Mouse (Mus musculus) cerebellum, postnatal 10 days (tissue): ENCODE results near the gene Hist1h2ab.

Source experiments
- DNase-seq, 2 experiments: peaks; one replicate each; pipeline ENCODE4 v3.0.0; 2021; ENCODE audit warnings: mixed read lengths in 2 of 2

The Hist1h2ab gene

DNA sequence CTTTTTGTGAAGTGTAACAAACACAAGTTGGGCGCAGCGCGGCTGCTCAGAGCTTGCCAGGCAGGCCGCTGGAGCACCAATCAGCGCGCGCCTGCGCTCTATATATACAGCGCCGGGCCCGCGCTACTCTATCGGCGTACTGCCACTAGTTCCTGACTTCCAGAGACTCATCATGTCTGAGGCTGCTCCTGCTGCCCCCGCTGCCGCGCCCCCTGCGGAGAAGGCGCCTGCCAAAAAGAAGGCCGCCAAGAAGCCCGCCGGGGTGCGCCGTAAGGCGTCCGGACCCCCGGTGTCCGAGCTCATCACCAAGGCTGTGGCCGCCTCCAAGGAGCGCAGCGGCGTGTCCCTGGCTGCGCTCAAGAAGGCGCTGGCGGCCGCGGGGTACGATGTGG lies 12.3 kb upstream of the Hist1h2ab start, which contains the start of gene Hist1h1c:
Hist1h1c (plus strand) TSS at position 132 of the 392 bp plus-strand sequence.
- DNase-seq = peak; percentile 90

DNA sequence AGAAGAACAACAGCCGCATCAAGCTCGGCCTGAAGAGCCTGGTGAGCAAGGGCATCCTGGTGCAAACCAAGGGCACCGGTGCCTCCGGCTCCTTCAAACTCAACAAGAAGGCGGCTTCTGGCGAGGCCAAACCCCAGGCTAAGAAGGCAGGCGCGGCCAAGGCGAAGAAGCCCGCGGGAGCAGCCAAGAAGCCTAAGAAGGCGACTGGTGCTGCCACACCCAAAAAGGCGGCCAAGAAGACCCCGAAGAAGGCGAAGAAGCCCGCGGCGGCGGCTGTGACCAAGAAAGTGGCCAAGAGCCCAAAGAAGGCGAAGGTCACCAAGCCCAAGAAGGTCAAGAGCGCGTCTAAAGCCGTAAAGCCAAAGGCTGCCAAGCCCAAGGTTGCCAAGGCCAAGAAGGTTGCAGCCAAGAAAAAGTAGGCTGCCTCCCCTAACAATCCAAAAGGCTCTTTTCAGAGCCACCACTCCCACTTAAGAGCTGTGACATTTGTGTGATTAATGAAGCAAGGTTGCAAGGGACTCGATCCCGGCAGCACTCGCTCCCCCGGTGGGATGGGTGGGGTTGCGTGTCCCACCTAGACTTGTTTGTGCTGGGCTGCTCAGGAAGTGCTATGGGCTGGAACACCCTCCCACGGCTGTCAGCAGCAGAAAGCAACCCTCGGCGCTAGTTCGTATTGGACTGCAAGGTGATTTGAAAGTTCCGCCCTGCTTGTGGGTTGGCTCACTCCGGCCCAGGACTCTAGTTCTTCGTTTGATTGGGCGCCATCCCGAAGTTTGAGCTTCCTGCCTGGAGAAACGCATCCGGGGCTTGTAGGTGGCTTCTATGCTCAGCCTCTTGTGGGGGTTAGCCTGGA lies 11.6 kb upstream of the Hist1h2ab start:
- DNase-seq = peak; percentile 90 to 93

DNA sequence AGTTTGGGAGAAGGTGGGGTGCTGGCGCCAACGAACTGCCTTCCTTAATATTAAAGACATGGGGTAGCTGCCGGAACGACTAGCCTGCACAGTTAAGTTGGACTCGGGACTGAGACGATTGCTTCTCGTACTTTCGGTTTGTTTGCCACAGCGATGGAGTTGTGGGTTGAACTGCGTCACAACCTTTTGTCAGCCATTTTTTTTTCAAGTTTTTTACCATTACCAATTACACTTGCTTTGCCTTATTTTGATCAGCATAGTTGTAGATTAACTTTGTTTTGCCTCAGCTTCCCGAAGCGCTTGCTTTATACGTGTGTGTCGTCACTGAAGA lies 11.0 kb upstream of the Hist1h2ab start:
- DNase-seq = no peak

DNA sequence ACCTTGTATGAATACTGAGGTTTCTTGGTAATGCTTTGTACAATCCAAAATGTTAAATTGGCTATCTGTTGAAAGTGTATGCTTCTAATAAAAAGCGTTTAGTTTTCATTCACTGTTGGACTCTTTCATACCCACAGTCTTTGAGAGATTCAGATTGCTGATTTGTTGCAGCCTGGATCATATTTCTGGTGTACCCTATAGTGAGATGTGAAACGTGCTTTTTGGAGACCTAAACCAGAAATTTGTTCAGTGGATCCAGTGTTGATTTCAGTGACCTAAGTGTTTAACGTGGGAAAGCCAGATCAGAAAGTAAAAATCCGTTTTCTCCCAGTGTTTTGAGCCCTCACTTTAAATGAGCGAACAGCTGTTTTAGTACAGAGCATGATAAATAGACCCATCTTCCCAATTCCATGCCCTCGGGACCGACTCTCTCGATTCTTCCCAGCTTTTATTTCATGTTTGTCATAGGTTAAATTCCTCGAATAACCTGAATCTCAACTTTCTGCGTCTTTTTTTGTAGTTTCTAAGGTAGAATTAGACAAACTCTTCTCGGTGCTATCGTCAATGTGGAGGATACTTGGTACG lies 10.6 kb upstream of the Hist1h2ab start:
- DNase-seq = no peak

DNA sequence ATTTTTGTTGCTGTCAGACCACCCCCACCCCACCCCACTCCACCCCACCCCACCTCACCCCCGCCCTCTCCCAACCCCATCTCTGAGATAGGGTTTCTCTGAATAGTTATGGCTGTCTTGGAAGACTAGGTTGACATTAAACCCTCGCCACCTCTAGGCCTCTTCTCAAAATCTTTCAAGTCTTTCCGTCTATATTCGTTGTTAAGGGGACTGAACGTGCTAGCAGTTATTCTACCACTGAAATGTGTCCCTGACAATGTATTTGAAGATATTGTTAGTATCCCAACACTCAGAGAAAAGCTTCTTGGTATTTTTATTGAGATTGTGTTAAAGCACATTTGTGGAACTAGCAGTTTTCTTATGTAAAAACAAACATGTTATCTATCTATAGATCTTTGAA lies 10.0 kb upstream of the Hist1h2ab start:
- no peak for DNase-seq

DNA sequence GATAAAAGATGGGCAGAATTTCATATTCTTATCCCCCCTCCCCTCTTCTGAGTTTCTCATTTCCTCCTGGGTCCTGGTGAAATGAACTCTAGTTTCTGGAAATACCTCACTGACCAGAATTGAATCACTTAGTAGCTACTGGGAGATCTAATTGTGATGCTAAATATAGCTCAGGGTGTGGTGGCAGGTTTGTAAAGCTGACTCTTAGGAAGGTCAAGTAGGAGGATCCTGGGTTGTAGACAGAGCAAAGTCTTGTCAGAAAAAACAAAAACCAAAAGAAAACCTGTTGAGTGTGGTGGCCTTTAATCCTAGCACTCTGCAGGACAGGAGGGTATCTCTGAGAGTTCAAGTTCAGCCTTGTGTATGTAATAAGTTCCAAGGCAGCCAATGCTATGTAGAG lies 8.9 kb upstream of the Hist1h2ab start:
- DNase-seq = no peak

DNA sequence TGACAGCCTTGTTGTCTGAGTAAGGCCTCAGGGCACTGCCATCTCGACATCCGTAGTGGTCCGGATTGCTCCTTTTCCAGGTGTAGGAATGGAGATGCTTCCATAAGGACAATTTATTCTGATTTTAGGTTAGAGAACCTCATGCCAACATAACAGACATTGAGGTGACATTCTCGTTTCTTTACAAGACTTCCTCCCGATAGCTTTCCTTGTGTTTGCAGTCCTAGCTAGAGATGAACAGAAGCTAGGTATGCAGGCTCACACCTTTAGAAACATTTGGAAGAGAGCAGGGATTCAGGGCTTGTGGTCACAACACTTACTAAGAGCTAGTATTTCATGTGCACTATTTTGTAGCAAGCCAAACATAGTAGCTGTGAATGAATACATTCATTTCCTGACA lies 7.7 kb upstream of the Hist1h2ab start:
- DNase-seq = no peak

DNA sequence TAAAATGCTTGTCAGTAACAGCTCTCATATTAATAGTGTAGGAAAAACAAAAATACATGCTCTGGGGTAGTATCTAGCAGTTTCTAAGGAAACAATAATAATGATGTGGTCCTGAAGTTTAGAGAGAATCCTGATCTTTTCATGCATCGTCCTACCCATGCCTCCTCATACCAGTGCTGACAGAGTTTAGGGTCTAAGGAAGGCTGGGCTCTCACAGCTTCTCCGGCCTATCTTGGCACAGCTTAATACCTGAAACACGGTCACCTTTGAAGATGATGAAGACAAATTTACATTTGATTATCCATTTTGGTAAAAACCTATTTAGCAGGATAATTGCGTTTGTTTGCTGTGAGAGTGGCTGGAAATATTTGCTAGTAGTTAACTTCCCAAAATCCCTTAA lies 7.0 kb upstream of the Hist1h2ab start:
- no peak for DNase-seq

DNA sequence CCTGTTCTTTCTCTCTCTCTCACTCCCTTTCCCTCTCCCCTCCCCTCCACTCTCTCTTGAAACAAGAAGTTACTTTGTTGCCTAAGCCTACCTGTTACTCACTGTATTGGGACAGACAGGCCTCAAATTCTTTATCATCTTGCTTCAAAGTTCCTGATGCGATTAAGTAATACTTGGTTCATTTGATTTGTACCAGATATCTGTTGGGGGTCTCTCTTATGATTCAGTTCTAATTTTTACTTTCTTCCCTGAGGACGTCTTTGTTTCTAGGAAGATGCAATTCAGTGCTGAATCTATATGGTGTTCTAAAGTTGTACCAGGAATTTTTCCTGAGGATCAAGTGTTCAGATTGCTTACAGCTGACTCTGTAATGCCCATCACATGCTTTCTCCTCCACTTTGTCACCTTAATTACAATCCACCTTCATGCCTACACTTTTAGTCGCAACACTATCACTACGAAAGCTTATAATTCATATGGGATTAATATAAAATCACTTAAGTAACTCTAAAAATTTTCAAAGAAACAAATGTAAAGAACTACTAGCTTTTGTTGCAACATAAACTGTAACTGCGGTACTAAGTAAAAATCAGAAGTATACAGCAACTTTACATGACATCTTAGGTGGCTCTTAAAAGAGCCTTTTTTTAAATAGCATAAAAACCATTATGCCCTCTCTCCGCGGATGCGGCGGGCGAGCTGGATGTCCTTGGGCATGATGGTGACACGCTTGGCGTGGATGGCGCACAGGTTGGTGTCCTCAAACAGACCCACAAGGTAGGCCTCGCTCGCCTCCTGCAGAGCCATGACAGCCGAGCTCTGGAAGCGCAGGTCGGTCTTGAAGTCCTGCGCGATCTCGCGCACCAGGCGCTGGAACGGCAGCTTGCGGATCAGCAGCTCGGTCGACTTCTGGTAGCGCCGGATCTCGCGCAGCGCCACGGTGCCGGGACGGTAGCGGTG lies 6.2 kb upstream of the Hist1h2ab start:
- DNase-seq = no peak

DNA sequence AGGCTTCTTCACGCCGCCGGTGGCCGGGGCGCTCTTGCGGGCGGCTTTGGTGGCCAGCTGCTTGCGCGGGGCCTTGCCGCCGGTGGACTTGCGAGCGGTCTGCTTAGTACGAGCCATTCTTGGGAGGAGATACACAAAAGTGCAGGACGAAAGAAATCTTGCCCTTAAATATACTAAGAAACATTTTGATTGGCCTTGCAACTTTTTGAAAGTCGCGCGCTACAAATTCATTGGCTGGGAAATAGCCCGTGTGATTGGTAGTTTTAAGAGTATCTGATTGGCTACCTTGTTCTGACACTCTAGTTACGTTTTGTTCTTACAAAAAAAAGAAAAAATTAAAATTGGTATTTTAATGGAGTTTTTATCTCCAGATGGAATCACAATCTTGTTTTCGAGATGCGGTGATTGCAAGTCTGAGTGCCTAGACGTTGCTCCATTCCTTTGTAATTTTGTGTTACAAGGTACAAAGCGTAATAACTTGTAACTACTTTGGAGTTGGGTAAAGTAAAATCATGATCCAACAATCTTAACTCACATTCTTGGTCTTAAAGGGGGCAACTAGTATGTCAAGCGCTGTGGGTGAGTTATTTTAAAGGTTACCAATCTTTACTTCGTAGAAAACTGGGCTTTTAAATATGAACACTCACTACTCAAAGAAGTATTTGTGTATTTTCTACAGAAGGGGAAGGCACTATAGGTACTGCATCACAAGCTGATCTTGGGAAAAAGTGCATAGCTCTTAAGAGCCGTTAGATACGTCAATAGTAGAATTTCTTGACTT lies 5.4 kb upstream of the Hist1h2ab start, which contains the start of gene Hist1h3c:
Hist1h3c (minus strand) TSS at position 222 of the 781 bp plus-strand sequence.
- peak; percentile 92 for DNase-seq

DNA sequence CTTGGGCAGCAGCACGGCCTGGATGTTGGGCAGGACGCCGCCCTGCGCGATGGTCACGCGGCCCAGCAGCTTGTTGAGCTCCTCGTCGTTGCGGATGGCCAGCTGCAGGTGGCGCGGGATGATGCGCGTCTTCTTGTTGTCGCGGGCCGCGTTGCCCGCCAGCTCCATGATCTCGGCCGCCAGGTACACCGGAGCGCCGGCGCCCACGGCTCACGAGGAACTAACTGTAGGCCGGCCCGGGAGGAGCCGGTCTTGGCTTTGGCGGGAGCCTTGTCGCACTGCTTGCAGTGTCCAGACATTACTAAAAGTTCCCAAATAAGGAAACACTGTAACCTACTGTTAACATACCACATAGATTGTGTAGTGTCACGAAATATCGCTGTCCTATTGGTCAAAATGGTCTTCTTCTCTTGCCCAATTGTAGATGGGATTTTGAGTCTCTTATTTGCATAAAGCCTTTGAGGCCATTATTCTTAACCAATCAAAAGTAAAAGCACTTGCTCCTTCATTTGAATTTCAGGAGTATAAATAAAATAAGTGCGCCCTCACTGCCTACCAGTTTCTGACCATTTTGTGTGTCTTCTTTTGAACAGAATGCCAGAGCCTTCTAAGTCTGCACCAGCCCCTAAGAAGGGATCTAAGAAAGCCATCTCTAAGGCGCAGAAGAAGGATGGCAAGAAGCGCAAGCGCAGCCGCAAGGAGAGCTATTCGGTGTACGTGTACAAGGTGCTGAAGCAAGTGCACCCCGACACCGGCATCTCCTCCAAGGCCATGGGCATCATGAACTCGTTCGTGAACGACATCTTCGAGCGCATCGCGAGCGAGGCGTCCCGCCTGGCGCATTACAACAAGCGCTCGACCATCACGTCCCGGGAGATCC lies 4.5 kb upstream of the Hist1h2ab start, which contains the start of gene Hist1h2bb:
Hist1h2bb (plus strand) TSS at position 534 of the 880 bp plus-strand sequence.
- peak; percentile 63 to 76 for DNase-seq

DNA sequence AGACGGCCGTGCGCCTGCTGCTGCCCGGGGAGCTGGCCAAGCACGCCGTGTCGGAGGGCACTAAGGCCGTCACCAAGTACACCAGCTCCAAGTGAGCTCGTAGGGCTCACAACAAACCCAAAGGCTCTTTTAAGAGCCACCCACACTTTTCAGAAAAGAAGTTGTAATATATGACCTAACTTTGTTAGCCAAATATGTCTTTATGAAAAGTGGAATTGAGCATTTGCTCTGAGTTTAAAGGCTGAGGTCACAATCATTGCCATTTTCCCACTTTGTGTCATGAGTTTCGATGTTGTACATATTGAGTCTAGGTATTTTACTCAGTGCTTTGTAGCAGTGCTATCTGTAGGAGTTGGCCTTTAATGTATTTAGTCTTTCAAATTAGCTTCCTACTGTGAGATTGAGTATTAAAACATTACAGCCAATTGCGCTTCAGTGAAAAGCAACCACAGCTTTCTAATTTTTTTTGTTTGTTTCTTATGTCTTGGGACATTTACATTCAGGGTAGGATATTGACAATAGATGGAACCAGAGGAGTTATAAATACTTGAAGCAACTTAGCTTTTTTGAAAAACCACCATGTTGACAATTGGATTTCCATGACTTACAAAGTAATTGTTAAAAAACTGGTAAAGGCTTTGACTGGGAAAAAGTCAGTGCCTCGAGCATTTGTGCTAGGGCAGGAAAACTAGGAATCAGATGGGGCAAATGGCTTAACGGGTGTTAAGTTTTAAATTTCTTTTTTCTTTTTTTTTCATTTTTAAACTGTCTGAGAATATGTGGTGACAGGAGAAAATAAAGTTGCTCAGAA lies 3.6 kb upstream of the Hist1h2ab start:
- no peak for DNase-seq

DNA sequence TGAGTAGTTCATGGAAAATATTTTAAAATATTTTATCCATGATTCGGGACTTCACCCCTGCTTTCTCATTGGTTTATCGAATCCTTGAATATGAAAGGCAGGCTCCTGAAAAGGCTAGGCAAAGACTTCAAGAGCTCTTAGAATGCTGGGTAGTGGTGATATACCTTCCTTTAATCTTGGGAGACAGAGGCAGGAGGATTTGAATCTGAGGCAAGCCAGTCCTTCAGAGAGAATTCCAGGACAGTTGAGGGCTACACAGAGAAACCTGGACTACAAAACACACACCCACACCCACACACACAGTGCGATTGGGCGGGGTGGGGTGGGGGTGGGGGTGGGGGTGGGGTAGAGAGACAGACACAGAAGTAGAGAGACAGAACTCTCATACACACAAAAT lies 3.0 kb upstream of the Hist1h2ab start:
- DNase-seq = no peak

DNA sequence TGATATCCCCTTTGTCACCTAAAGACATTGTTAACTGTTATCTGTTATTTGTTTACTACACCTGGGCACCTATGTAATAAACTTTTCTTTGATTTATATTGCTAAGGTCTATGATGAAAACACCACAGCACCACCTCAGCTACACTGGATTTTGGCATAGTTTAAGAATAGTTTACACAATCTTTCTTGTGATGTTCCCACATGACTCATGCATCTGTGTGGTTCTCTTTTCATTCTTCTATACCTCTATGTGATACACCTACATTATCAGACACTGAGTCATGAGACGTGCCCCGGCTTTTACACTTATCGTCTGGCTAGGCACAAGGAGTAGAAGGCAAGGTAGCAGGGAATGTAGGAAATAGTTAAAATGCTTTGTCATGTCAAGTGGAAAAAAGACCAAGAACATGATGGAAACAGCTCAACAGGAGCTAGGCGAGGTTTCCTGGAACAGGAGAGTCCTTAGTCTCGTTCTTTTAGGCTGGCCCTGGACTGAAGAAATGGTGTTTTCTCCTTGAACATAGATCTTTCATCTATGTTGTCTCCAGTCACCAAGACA lies 1.3 kb upstream of the Hist1h2ab start:
- DNase-seq = no peak

DNA sequence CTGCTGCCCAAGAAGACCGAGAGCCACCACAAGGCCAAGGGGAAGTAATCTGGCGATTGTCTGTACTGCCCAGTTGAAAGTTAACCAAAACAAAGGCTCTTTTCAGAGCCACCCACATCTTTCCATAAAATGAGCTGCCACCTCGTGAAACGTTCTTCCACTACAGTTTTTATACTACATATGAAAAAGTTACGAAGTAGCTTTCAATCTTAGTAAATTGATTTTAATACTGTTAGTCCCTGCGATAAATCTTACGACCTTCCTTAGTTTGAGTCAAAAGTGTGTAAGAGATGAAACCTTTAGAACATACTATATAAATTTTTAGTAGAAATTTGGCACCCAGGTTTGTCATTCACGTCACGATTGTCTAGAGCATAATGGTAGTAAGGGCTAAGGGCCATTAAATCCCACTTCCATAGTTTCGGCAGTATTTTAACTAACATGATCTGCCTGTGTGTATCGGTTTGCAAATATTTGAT lies 591 bp downstream of the Hist1h2ab start:
- no peak for DNase-seq

DNA sequence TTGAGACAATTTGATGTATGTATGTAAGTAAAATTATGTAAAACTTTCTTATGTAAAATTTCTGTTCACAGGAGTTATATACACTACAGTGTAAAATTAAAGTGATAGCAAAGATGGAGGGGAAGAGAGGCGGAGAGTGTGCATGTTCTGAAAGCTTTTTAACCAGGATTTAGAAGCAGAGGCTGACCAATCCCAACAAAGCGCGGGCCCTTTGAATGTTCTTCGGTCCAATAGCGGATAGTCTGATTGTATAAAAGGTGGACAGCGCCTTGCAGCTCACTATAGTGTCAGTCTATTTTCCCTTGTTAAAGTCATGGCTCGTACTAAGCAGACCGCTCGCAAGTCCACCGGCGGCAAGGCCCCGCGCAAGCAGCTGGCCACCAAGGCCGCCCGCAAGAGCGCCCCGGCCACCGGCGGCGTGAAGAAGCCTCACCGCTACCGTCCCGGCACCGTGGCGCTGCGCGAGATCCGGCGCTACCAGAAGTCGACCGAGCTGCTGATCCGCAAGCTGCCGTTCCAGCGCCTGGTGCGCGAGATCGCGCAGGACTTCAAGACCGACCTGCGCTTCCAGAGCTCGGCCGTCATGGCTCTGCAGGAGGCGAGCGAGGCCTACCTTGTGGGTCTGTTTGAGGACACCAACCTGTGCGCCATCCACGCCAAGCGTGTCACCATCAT lies 1.3 kb downstream of the Hist1h2ab start, which contains the start of gene Hist1h3b:
Hist1h3b (plus strand) TSS at position 201 of the 675 bp plus-strand sequence.
- DNase-seq = peak; percentile 91 to 93

DNA sequence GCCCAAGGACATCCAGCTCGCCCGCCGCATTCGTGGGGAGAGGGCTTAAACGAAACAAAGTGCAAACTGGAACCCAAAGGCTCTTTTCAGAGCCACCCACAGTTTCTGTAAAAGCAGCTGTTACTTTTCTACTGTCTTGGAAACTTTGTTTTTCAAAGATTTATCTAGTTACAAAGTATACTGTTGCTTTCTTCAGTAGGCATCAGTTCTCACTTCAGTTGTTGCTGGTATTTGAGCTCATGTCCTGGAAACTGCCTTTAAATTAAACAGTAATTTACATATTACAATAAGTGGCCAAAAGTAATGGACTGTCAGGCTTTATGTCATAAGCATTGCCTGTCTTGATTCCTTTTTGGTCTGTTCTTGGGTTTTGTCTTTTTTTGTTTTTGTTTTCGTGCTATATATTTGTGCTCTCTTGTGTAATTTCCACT lies 1.8 kb downstream of the Hist1h2ab start:
- no peak for DNase-seq

DNA sequence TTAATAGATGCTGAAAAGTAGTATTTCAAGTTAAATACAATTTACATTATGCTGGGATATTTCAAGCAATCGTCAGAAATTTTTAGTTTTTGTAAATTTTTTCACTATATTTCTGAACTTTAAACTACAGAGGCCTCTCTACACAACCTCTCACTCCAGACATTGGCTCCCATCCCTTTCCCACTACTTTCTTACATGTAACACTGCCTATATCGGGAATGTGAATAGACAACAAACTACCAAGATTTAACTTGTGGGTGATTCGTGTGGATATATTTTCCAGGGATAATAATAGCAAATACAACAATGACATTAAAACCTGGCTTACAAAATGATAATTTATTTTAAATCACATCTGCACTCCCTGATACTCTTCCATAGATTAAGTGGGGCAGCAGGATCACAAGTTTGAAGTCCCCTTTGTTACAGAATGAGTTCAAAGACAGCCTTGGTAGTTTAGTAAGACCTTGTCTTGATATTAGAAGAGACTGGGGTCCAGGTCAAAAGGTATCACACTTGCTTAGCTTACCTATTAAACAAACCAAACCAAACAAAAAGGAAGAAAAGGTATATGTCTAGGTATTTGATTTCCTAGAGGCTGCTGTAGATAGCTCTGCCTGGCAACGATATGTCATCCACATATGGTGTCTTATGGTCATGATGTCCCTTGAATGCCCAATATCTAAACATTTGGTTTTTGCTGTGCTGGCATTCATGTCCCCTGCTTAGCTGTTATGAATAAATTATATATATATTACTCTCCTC lies 2.6 kb downstream of the Hist1h2ab start:
- no peak for DNase-seq
